Mouse (Mus musculus) splenic B cell, adult 2 months (primary cell): ENCODE measurements around the gene Nudcd3.

Source experiments
- DNase-seq: peaks from one replicate; pipeline ENCODE4 v3.0.0-alpha.2; 2011; ENCODE audit warnings: low read depth, low spot score
- H3K27me3 ChIP-seq: 2 replicates; pipeline ENCODE4 v1.6.1; 2012; ENCODE audit warnings: mild to moderate bottlenecking, low read length, moderate library complexity, mixed read lengths; ENCODE audit not compliant: control insufficient read depth, poor library complexity, insufficient read depth, severe bottlenecking
- H3K36me3 ChIP-seq: 2 replicates; pipeline ENCODE4 v1.6.1; 2012; ENCODE audit warnings: mild to moderate bottlenecking, low read length, moderate library complexity, mixed read lengths; ENCODE audit not compliant: control insufficient read depth, poor library complexity, insufficient read depth, severe bottlenecking

Gene Nudcd3

DNA sequence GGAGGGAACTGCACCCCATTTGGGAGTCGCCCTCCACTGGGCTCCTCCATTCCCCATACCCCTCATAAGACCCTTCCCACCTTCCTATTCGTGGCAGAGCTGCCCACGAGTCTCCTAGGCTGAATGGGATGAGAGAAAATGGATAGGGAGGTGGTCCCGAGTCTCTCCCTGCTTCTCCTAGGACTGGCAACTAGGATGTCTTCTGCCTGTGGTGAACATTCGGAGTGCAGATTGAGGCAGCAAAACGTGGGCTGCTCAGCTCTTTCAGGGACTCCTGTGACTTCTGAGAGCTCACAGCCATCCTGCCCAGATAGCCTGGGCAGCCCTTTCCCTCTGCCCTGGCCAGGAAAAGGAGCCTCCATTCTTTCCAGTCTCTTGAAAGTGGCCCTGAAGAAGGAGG lies 134.0 kb downstream of the Nudcd3 start, which contains the start of gene Camk2b:
TSS of gene Camk2b (minus strand) at position 187 of the 400 bp plus-strand sequence.
- no peak for DNase-seq
- Histone ChIP-seq H3K27me3 (no peaks in the 10 kb centered on the region), H3K36me3 (no peaks in the 10 kb centered on the region)

DNA sequence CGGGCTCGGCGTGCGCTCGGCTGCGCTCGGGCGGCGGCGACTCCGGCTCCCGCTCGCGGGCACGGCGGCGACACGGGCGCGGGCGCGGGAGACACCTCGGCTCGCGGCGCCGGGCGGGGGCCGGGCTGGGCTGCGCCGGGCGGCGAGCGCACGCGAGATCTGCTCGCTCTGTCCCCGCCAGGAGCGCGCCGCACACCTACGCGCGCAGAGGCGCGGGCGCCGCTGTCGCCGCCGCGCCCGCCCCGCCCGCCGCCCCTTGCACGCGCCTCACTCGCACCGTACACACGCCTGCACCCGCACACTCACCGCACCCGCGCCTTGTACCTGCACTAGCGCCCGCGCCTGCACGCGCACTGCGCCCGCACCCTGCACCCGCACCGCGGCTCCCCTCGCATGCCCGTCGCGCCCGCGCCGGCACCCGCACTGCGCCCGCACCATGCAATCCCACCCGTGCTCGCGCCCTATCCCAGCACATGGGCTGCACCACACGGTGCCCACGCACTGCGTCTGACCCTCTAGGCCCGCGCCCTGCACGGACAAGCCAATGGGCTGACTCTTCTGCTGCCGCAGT lies 134.6 kb downstream of the Nudcd3 start:
- H3K36me3 ChIP-seq: no peaks in the 10 kb centered on the region
- no peak for DNase-seq
- H3K27me3 ChIP-seq: no peaks in the 10 kb centered on the region

DNA sequence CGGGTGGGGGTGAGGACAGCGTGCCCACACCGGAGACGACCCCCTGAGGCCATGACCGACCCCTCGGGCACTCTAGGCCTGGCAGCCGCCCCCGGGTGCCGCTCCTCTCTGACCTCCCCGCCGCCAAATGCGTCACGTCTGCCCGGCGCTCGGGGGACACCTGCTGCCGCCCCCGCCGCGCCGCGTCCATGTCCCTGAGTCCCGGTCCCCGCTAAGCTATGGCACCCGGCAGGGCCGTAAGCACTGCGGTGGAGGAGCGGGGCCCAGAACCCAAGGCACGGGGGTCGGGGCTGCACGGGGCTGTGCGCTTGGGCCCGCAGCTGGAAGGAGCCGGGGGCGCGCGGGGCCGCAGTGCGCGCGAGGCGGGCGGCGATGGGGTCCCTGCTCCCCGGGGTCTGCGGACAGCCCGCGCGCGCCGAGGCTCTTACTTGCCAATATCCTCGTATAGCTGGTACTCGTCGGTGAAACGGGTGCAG lies 135.1 kb downstream of the Nudcd3 start:
- DNase-seq: no peak
- H3K36me3 ChIP-seq: no peaks in the 10 kb centered on the region
- no peaks in the 10 kb centered on the region for H3K27me3 ChIP-seq

DNA sequence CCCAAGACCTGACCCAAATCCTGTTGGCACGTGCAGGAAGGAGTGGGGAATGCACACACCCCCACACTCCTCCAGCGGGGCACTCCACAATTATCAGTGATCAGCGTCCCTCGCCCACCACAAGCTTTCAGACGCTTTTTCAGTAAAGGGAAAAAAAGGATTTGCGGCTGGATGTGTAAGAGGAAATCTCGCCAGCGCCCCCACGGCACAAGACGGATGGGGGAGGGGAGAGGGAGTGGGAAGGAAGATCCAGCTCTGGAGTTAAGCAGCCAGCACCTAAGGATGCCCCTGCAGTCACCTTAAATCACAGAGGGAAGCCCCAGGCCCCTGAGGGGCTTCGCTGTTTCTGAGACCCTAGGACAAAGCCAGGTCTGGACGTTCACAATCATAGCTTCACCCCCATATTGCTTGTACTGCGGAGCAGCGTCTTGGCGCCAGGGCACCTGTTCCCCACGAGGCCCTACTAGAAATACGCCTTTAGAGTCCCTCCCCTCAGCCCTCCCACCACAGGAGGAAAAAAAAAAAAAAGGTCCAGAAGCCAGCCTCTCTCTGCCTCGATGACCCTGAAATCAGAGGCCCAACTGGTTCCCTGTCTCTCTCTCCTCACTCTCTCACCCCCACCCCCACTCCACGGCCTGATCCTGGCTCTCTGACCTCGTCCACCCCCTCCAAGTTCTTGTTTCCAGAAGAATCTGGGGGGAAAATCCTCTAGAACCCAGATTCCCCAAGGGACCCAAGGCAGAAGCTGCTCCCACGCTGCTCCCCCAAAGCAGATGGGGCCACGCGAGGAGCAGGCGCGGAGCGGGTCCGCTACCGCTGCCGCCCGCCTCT lies 135.8 kb downstream of the Nudcd3 start:
- Histone ChIP-seq H3K27me3 (no peaks in the 10 kb centered on the region), H3K36me3 (no peaks in the 10 kb centered on the region)
- DNase-seq: no peak

DNA sequence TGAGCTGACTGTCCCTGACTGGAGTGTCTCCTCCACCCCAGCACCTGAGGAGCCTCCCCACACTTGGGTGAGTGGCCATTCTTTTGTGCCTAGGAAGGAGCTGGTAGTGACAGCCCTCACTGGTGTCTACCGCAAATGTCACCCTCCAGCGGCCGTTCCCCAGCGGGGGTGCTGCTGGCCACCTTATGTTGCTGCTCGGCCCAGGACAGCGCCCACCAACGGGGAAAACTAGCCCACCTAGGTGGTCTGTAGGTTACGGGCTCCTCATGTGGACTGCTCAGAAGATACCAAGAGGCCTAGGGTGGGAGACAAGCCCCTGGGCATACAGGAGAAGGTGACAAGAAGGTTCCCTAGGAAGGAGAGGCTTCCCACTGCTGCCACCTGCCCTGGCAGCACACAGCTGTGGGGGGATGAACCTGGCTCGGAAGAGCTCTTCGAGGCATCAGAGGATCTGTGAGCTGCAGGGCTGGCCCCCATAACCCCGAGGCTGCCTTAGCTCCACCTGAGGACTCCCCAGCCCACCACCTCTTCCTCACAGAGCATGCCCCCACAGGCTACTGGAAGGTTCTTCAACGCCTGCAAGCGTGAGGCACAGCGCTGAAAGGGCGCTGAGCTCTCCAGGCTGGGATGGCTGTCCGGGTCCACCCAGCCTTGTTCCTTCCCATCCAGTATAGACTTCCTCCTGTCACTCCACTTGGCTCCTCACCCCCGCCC lies 136.6 kb downstream of the Nudcd3 start:
- no peak for DNase-seq
- Histone ChIP-seq H3K36me3 (no peaks in the 10 kb centered on the region), H3K27me3 (no peaks in the 10 kb centered on the region)

DNA sequence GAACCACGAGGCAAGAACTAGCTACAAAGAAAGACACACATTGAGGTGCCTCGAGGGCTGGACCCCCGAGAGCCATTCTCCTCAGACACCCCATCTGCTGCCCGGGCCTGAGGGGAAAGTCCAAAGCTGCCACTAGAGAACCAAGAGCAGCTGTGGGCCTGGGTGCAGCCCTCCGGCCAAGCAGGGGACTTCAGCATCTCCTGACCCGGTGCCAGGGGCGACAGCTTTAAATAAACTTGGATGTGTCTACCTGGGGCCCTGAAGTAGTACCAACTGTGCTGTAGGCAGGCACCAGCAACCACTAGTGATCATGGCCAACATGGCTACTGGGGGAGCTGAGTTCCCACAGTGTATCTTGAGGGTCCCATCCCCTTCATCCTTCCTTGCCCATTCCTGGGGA lies 137.2 kb downstream of the Nudcd3 start:
- H3K27me3 ChIP-seq: no peaks in the 10 kb centered on the region
- no peak for DNase-seq

DNA sequence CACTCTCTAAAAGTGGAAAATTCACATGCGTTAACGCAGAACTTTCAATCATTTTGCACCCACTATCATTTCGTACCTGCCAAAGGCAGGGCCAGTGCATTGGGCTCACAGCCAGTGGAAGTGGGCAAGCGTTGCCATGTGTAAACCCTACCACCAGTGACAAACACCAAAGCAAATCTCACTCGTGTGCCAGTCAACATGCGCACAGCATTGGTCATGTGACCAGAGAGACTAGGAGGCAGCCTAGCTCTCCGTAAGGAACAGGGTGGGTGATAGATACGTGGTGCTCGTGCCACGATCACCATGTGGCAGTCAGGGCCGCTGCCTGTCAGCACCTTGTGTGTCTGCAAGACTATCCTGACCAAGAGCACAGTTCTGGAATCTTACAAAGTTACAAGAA lies 137.9 kb downstream of the Nudcd3 start:
- H3K27me3 ChIP-seq: no peaks in the 10 kb centered on the region
- DNase-seq: no peak
- no peaks in the 10 kb centered on the region for H3K36me3 ChIP-seq

More for the DNA sequence above, 137.2 kb downstream of the Nudcd3 start:
- no peaks in the 10 kb centered on the region for H3K36me3 ChIP-seq

DNA sequence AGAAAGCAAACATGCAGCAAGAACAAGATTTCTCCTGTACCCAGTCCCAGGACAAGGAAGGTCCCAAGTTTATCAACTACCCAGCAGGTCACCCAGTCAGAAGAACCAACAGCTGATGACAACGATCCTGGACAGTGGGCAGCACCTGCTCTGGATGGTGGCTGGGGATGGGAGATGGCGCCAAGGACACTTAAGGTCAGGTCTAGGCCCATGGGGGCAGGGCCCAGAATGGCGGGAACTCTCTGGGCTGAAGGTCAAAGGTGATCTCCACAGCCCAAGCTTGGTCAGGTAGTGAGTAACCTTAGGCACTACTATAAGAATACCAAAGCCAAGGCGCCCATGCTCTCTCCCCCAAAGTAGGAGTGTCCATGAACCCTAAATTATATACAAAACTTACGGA lies 138.3 kb downstream of the Nudcd3 start:
- DNase-seq: no peak
- Histone ChIP-seq H3K27me3 (no peaks in the 10 kb centered on the region), H3K36me3 (no peaks in the 10 kb centered on the region)

DNA sequence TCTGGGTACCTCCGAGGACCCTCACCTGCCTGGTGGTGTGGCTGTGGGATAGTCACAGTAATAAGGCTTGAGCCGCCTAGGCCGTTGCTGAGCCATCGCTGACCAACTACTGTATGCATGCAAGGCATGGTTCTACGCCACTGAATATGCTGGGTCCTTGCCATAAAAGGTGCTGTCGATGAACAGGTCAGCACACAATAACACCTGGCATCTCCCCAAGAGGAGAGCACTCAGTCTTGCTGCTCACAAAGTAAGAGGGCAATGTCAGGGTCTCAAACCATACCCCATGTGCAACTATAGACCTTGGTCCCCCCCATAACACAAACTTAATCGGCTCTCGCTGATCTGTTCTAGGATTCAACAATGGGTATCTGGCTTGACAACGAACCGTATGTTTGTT lies 141.1 kb downstream of the Nudcd3 start:
- Histone ChIP-seq H3K36me3 (no peaks in the 10 kb centered on the region), H3K27me3 (no peaks in the 10 kb centered on the region)
- DNase-seq: no peak
